22 mouse cellular contexts compared by ENCODE assay signal in genomic region chr2:78972288-78973117, GRCm38 (mm10).
DNase-seq lines count a peak whose midpoint lies in the region; ATAC-seq and TF ChIP-seq lines count a peak whose summit lies in the region.
"Had no signal": no experiment of that assay in that cellular context is flagged by ENCODE, and none has a peak within 500 bp of the region (broad histone marks: within the 10 kb centered on the region; RNA-seq: fewer than 3 reads in every experiment).

No protein-coding gene starts in this region.

- TF ChIP-seq CTCF in CH12.LX (conservative IDR thresholded peaks at IDR 0.05 in 1 of 2, IDR thresholded peaks at IDR 0.05 in 1 of 2; ENCODE audit: low read depth in 2 of 2, low read length in 2 of 2) = no peak
- no peak for TF ChIP-seq CTCF in liver, postnatal 0 days (IDR thresholded peaks at IDR 0.05; ENCODE audit: low read depth)

- in situ Hi-C loops in CH12.LX (cut with MboI; ENCODE audit: low pct_ligation_motif_present, low pct_unique_long_range_greater_than_20kb, low sequenced_read_pairs) = loop anchor here (10.0 to 25.0 kb wide), 2 partner anchors 162 to 390 kb away; no protein-coding TSS in a partner anchor

- WGBS in hindbrain, embryonic 12.5 days = 82% methylated on average over 10 of the region's 10 CpGs
- 79% methylated on average over 10 of the region's 10 CpGs for whole genome bisulfite sequencing in liver, postnatal 0 days (ENCODE audit: insufficient replicate concordance)

- dilution Hi-C loops in CH12.LX (cut with MboI; ENCODE audit: extremely low pct_ligation_motif_present, extremely low pct_unique_long_range_greater_than_20kb, low sequenced_read_pairs) = no loop called here

- peak overlapping the region; percentile 100 for H3K27ac ChIP-seq in CH12.LX (ENCODE audit: insufficient read depth, low read depth)
- no peak overlapping the region for H3K27ac ChIP-seq in hindbrain, embryonic 12.5 days
- H3K27ac ChIP-seq in liver, postnatal 0 days (ENCODE audit: low read depth) = no peak overlapping the region
- H3K27ac ChIP-seq: forebrain, embryonic 10.5 days; forebrain, embryonic 13.5 days; hindbrain, embryonic 10.5 days; hindbrain, embryonic 14.5 days; hindbrain, postnatal 0 days; intestine, embryonic 15.5 days had no signal

- no peaks in the 10 kb centered on the region for H3K36me3 ChIP-seq in CH12.LX (replicated peaks in 1 of 2; ENCODE audit: control insufficient read depth in 1 of 2, insufficient read depth in 1 of 2, low read length in 1 of 2)
- H3K36me3 ChIP-seq in hindbrain, embryonic 12.5 days = no peaks in the 10 kb centered on the region
- H3K36me3 ChIP-seq in liver, postnatal 0 days (replicated peaks; ENCODE audit: insufficient read depth, low read length) = no peaks in the 10 kb centered on the region
- H3K36me3 ChIP-seq: forebrain, embryonic 10.5 days; hindbrain, embryonic 10.5 days; intestine, embryonic 15.5 days had no signal

- DNase-seq in CD4-positive, CD25-positive, alpha-beta regulatory T cell, adult 2 months (ENCODE audit: low read depth, low spot score) = peak; percentile 60
- DNase-seq in CH12.LX (ENCODE audit: extremely low read depth) = peak; percentile 66
- no peak for DNase-seq in liver, postnatal 0 days
- DNase-seq in heart, adult 11 months = no peak
- DNase-seq: adrenal gland, postnatal 10 days; adrenal gland, postnatal 36 days; cerebellum, adult 18-20 months; cerebellum, adult 9-10 months; cerebellum, postnatal 14 days; gastrocnemius, postnatal 10 days; gastrocnemius, postnatal 36 days; heart, postnatal 36 days had no signal

- H3K4me3 ChIP-seq in CH12.LX (replicated peaks in 1 of 3; ENCODE audit: low read depth in 2 of 3, low read length in 2 of 3, poor library complexity in 1 of 3) = peak overlapping the region; percentile 48 to 72 (median 59)
- H3K4me3 ChIP-seq in hindbrain, embryonic 12.5 days = no peak overlapping the region
- no peak overlapping the region for H3K4me3 ChIP-seq in liver, postnatal 0 days (ENCODE audit: low read depth, low read length)
- H3K4me3 ChIP-seq: forebrain, embryonic 10.5 days; forebrain, embryonic 13.5 days; hindbrain, embryonic 10.5 days; intestine, embryonic 15.5 days had no signal

- no peaks in the 10 kb centered on the region for H3K9me3 ChIP-seq in CH12.LX (replicated peaks; ENCODE audit: low read length)
- no peaks in the 10 kb centered on the region for H3K9me3 ChIP-seq in hindbrain, embryonic 12.5 days (replicated peaks)
- no peaks in the 10 kb centered on the region for H3K9me3 ChIP-seq in liver, postnatal 0 days (ENCODE audit: low read length)
- H3K9me3 ChIP-seq: forebrain, embryonic 10.5 days; forebrain, embryonic 13.5 days; hindbrain, embryonic 10.5 days; intestine, embryonic 15.5 days had no signal

- TF ChIP-seq EP300 in CH12.LX (IDR thresholded peaks at IDR 0.05; ENCODE audit: low read length) = peak; percentile 57
- no peak for TF ChIP-seq EP300 in liver, postnatal 0 days (IDR thresholded peaks at IDR 0.05; ENCODE audit: low read depth)

- TF ChIP-seq RAD21 in CH12.LX (IDR thresholded peaks at IDR 0.05; ENCODE audit: low read depth, low read length) = no peak; the same call in 1 of the 2 replicates

- H3K79me2 ChIP-seq in CH12.LX (replicated peaks; ENCODE audit: control insufficient read depth, extremely low read depth, insufficient read depth, poor library complexity, severe bottlenecking) = peaks cover 20% of the 10 kb centered on the region

- peaks cover 10 to 30% of the 10 kb centered on the region in 2 experiments for H3K4me1 ChIP-seq in CH12.LX (ENCODE audit: control insufficient read depth in 1 of 2, insufficient read depth in 2 of 2)
- no peaks in the 10 kb centered on the region for H3K4me1 ChIP-seq in hindbrain, embryonic 12.5 days
- no peaks in the 10 kb centered on the region for H3K4me1 ChIP-seq in liver, postnatal 0 days (ENCODE audit: insufficient read depth)
- H3K4me1 ChIP-seq: forebrain, embryonic 10.5 days; forebrain, embryonic 13.5 days; hindbrain, embryonic 10.5 days; intestine, embryonic 15.5 days had no signal

- no peaks in the 10 kb centered on the region for H3K27me3 ChIP-seq in CH12.LX (replicated peaks)
- H3K27me3 ChIP-seq in hindbrain, embryonic 12.5 days = no peaks in the 10 kb centered on the region
- H3K27me3 ChIP-seq in liver, postnatal 0 days (ENCODE audit: insufficient read depth, low read length) = no peaks in the 10 kb centered on the region
- H3K27me3 ChIP-seq: forebrain, embryonic 13.5 days; intestine, embryonic 15.5 days had no signal

- peak overlapping the region; percentile 65 for H3K9ac ChIP-seq in CH12.LX (ENCODE audit: insufficient read depth, low read depth)
- H3K9ac ChIP-seq in hindbrain, embryonic 12.5 days = no peak overlapping the region
- no peak overlapping the region for H3K9ac ChIP-seq in liver, postnatal 0 days (replicated peaks)
- H3K9ac ChIP-seq: forebrain, embryonic 13.5 days; hindbrain, embryonic 14.5 days; intestine, embryonic 15.5 days had no signal

- peak overlapping the region; percentile 54 for H3K4me2 ChIP-seq in CH12.LX (ENCODE audit: insufficient read depth, low read depth, poor library complexity, severe bottlenecking)
- no peak overlapping the region for H3K4me2 ChIP-seq in hindbrain, embryonic 12.5 days (replicated peaks)
- H3K4me2 ChIP-seq in liver, postnatal 0 days (ENCODE audit: low read depth, low read length) = no peak overlapping the region
- H3K4me2 ChIP-seq: forebrain, embryonic 13.5 days; heart, embryonic 11.5 days; hindbrain, embryonic 14.5 days; intestine, embryonic 15.5 days had no signal

- peak; percentile 62 for TF ChIP-seq POLR2A in CH12.LX (IDR thresholded peaks at IDR 0.05; ENCODE audit: low read depth, low read length)

- ATAC-seq in inflammation-experienced regulatory T-cells, adult 6 months = peak; percentile 51
- ATAC-seq in hindbrain, embryonic 12.5 days (ENCODE audit: low FRiP score) = no peak
- ATAC-seq in liver, postnatal 0 days = no peak
- ATAC-seq: forebrain, embryonic 13.5 days; forebrain, embryonic 16.5 days; hindbrain, postnatal 0 days; intestine, embryonic 15.5 days had no signal

TF ChIP-seq in CH12.LX, 34 proteins besides CTCF, POLR2A, EP300 and RAD21:
- TF ChIP-seq TBP (conservative IDR thresholded peaks at IDR 0.05; ENCODE audit: low read depth, low read length) = peak; percentile 82
- TF ChIP-seq NELFE (IDR thresholded peaks at IDR 0.05; ENCODE audit: low read depth, low read length) = no peak
- peak; percentile 43; the same call in 1 of the 2 replicates for TF ChIP-seq MAFK (IDR thresholded peaks at IDR 0.05; ENCODE audit: insufficient replicate concordance, low read length)
- peak; percentile 49; the same call in 1 of the 2 replicates for TF ChIP-seq JUN (IDR thresholded peaks at IDR 0.05; ENCODE audit: insufficient read depth, low read depth, low read length)
- no peak for TF ChIP-seq GABPA (IDR thresholded peaks at IDR 0.05; ENCODE audit: insufficient replicate concordance, low read depth, low read length)
- TF ChIP-seq TCF12 (IDR thresholded peaks at IDR 0.05; ENCODE audit: low read depth, low read length) = 0 out of 2 replicates have a peak, but pooled peaks have one; percentile 46
- no peak; the same call in 1 of the 2 replicates for TF ChIP-seq ZMIZ1 (IDR thresholded peaks at IDR 0.05; ENCODE audit: low read depth, low read length)
- peak; percentile 26; the same call in 1 of the 2 replicates for TF ChIP-seq MYC (IDR thresholded peaks at IDR 0.05; ENCODE audit: low read depth, low read length)
- TF ChIP-seq ZC3H11A (IDR thresholded peaks at IDR 0.05; ENCODE audit: low read depth, low read length) = no peak
- TF ChIP-seq CHD2 (IDR thresholded peaks at IDR 0.05; ENCODE audit: low read length) = 0 out of 2 replicates have a peak, but pooled peaks have one; percentile 16
- TF ChIP-seq PAX5 (IDR thresholded peaks at IDR 0.05; ENCODE audit: low read length) = no peak
- TF ChIP-seq MAX (IDR thresholded peaks at IDR 0.05; ENCODE audit: low read length) = no peak
- 0 out of 2 replicates have a peak, but pooled peaks have one; percentile 4 for TF ChIP-seq ZNF384 (IDR thresholded peaks at IDR 0.05; ENCODE audit: low read depth, low read length)
- TF ChIP-seq CHD1 (IDR thresholded peaks at IDR 0.05; ENCODE audit: low read depth, low read length) = peak; percentile 92; the same call in 1 of the 2 replicates
- peak; percentile 83 for TF ChIP-seq BHLHE40 (IDR thresholded peaks at IDR 0.05; ENCODE audit: low read depth, low read length)
- TF ChIP-seq IRF4 (IDR thresholded peaks at IDR 0.05; ENCODE audit: low read depth, low read length) = peak; percentile 90

Comparison
In these comparisons a context has a peak if more than half of its experiments do, and no peak if none do; other contexts are left out.
1. DNase-seq: peak in CD4-positive, CD25-positive, alpha-beta regulatory T cell, adult 2 months (single experiment) and CH12.LX (single experiment); none in liver, postnatal 0 days (single experiment) and heart, adult 11 months (single experiment).
2. H3K4me3 ChIP-seq: peak in CH12.LX (3 of 3); none in hindbrain, embryonic 12.5 days (single experiment) and liver, postnatal 0 days (single experiment).